Mouse (Mus musculus) erythroblast, embryonic 14.5 days (primary cell): Measurements from ENCODE around the gene Negr1. TPM values are rescaled to one million over a fixed set of nuclear protein-coding genes. Genes with fewer than 3 reads are reported as not detected.

ENCODE experiments used
- H3K27me3 ChIP-seq: 2 replicates; pipeline ENCODE4 v1.6.1; 2012; ENCODE audit warnings: inconsistent platforms; ENCODE audit not compliant: control insufficient read depth
- H3K36me3 ChIP-seq: 2 replicates; pipeline ENCODE4 v1.6.1; 2012; ENCODE audit warnings: mild to moderate bottlenecking, inconsistent platforms; ENCODE audit not compliant: control insufficient read depth
- H3K4me1 ChIP-seq: 2 replicates; pipeline ENCODE4 v1.6.1; 2012; ENCODE audit warnings: inconsistent platforms; ENCODE audit not compliant: control insufficient read depth
- H3K4me3 ChIP-seq: replicated peaks from 2 replicates; pipeline ENCODE3; 2012; ENCODE audit warnings: moderate library complexity, mild to moderate bottlenecking, inconsistent platforms
- H3K9me3 ChIP-seq: 2 replicates; pipeline ENCODE4 v1.6.1; 2012; ENCODE audit warnings: low read length, inconsistent platforms, mixed read lengths; ENCODE audit not compliant: control insufficient read depth
- GATA1 ChIP-seq: IDR thresholded peaks from 2 replicates; pipeline ENCODE4 v1.6.1; 2012; ENCODE audit warnings: low read length, inconsistent platforms, mixed read lengths
- TAL1 ChIP-seq: IDR thresholded peaks from 3 replicates; pipeline ENCODE4 v1.6.1; 2012; ENCODE audit warnings: low read length, inconsistent platforms, mixed read lengths
- polyA plus RNA-seq: library from polyadenylated mRNA; stranded (reverse); fragments of >175 nt; gene quantifications from 2 replicates; pipeline ENCODE4 v1.2.3, GENCODE M21; 2012

The Negr1 gene
- polyA plus RNA-seq, 1 experiment, result 0.02 TPM

- TF ChIP-seq GATA1 (no peak), TAL1 (no peak)
- H3K4me1 ChIP-seq, result no peaks in the 10 kb centered on the region
- no peaks in the 10 kb centered on the region for H3K27me3 ChIP-seq
- H3K9me3 ChIP-seq, result peaks cover 3% of the 10 kb centered on the region; the same call in 1 of the 2 replicates
- no peaks in the 10 kb centered on the region for H3K36me3 ChIP-seq
- no peak overlapping the region for H3K4me3 ChIP-seq
Observed at GRCm38 (mm10) chr3:156980042-156980716, 418.6 kb downstream of the Negr1 start.

DNA sequence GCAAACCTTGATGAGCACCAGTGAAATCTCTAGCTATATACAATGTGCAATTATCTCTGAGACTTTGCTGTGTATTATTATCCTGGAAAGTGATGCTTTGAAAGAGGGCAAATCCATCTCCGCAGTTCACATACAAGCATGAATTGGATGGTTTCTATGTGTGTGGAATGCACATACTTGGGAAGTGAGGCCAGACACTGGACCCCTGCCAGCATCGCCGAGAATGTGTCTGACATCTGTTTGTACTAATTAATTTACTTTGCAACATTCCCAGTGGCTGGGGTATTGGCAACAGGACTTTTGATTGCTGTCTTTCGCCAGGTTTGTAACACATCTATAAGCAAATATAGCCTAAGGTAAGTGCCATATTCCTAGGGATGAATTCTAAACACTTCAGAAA is 420.5 kb downstream of the Negr1 start:
- no peak for TF ChIP-seq GATA1
- no peak for TF ChIP-seq TAL1
- Histone ChIP-seq H3K4me1 (no peaks in the 10 kb centered on the region), H3K36me3 (no peaks in the 10 kb centered on the region), H3K27me3 (no peaks in the 10 kb centered on the region), H3K4me3 (no peak overlapping the region), H3K9me3 (peaks cover 3% of the 10 kb centered on the region)

- TF ChIP-seq GATA1 (no peak), TAL1 (no peak)
- peaks cover 3% of the 10 kb centered on the region for H3K9me3 ChIP-seq
- no peak overlapping the region for H3K4me3 ChIP-seq
- H3K4me1 ChIP-seq, result no peaks in the 10 kb centered on the region
- no peaks in the 10 kb centered on the region for H3K27me3 ChIP-seq
- H3K36me3 ChIP-seq, result no peaks in the 10 kb centered on the region
Observed at GRCm38 (mm10) chr3:156987113-156987512, 425.5 kb downstream of the Negr1 start.

GRCm38 (mm10) chr3:156992171-156992570 is 430.6 kb downstream of the Negr1 start:
- no peaks in the 10 kb centered on the region for H3K36me3 ChIP-seq
- no peak for TF ChIP-seq GATA1
- no peak for TF ChIP-seq TAL1
- no peaks in the 10 kb centered on the region for H3K4me1 ChIP-seq
- peaks cover 2% of the 10 kb centered on the region for H3K9me3 ChIP-seq
- no peak overlapping the region for H3K4me3 ChIP-seq
- no peaks in the 10 kb centered on the region for H3K27me3 ChIP-seq

DNA sequence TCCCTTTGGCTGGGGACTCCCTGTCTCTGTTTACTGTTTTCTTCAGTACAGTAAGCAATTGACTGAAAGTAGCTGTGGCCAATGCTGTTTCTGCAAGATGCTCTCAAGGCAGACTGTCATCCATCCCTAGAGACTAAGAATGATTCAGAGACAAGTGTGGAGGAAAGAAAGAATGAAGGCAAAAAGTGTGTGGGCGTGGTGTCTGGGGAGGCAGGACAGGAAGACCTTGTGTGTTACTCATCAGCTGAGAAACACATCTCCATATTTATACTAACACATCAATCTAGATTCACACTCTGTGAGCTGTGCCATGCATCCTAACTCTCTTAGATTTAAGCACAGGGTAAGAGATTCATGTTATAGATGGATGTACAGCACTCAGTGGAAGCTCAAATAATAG is 431.2 kb downstream of the Negr1 start:
- H3K4me1 ChIP-seq, result no peaks in the 10 kb centered on the region
- no peaks in the 10 kb centered on the region for H3K36me3 ChIP-seq
- no peaks in the 10 kb centered on the region for H3K27me3 ChIP-seq
- no peak overlapping the region for H3K4me3 ChIP-seq
- no peaks in the 10 kb centered on the region for H3K9me3 ChIP-seq
- no peak for TF ChIP-seq TAL1
- TF ChIP-seq GATA1, result no peak

- Histone ChIP-seq H3K27me3 (no peaks in the 10 kb centered on the region), H3K36me3 (no peaks in the 10 kb centered on the region), H3K9me3 (no peaks in the 10 kb centered on the region; the same call in 1 of the 2 replicates), H3K4me3 (no peak overlapping the region), H3K4me1 (no peaks in the 10 kb centered on the region)
- TF ChIP-seq TAL1 (no peak), GATA1 (no peak)
Observed at GRCm38 (mm10) chr3:156999177-156999808, 437.7 kb downstream of the Negr1 start.

DNA sequence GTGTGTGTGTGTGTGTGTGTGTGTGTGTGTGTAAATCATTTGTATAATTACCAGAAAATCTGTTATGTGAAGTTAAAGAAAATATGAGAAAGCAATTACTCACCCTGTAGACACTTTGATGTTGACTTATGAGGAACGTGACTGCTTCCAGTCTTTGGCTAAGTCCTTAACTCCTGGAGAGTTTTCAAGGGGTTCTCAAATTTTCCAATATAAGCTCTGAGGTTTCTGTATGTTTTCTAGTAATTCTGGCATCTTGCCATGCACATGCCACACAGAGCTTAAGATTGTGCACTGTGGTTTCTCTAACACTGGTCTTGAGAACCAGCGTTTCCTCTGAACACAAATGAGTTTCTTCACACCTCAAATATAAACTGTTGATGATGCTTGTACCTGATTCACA is 460.0 kb downstream of the Negr1 start:
- Histone ChIP-seq H3K9me3 (peaks cover 9% of the 10 kb centered on the region; the same call in 1 of the 2 replicates), H3K36me3 (no peaks in the 10 kb centered on the region), H3K4me1 (no peaks in the 10 kb centered on the region), H3K27me3 (no peaks in the 10 kb centered on the region), H3K4me3 (no peak overlapping the region)
- TF ChIP-seq TAL1 (no peak), GATA1 (no peak)

DNA sequence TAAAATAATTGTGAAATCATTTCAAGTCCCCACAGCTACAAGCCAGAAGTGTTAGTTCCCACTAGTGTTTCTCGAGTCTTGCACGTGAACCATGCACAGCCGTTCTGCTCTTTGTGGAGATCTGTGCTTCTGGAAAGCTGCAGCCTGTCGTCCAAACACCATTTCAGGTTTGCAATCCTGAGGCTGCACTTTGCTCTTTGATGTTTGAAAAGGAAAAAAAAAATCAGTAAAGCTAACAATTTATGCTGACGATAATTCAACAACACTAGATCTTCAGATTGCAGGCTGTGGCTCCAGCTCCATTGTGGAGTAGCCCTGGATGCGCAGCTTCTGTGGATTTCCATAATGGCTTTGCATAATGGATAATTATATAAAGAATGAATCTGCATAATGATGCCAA is 463.0 kb downstream of the Negr1 start:
- TF ChIP-seq GATA1, result no peak
- no peak for TF ChIP-seq TAL1
- peaks cover 5% of the 10 kb centered on the region; the same call in 1 of the 2 replicates for H3K9me3 ChIP-seq
- no peaks in the 10 kb centered on the region for H3K27me3 ChIP-seq
- no peak overlapping the region for H3K4me3 ChIP-seq
- H3K4me1 ChIP-seq, result no peaks in the 10 kb centered on the region
- H3K36me3 ChIP-seq, result no peaks in the 10 kb centered on the region

- H3K4me1 ChIP-seq, result no peaks in the 10 kb centered on the region
- no peaks in the 10 kb centered on the region for H3K27me3 ChIP-seq
- no peaks in the 10 kb centered on the region; the same call in 1 of the 2 replicates for H3K9me3 ChIP-seq
- no peak overlapping the region for H3K4me3 ChIP-seq
- TF ChIP-seq TAL1, result no peak
- no peak for TF ChIP-seq GATA1
- H3K36me3 ChIP-seq, result no peaks in the 10 kb centered on the region
Observed at GRCm38 (mm10) chr3:157031513-157032142, 470.0 kb downstream of the Negr1 start.
